Mouse (Mus musculus) myocyte (in vitro differentiated cells): ENCODE data around the gene Plekhd1.

Experiments used
- CEBPB ChIP-seq: IDR thresholded peaks from 2 replicates; pipeline ENCODE4 v1.6.1; 2011; ENCODE audit warnings: mild to moderate bottlenecking, moderate library complexity; ENCODE audit not compliant: poor library complexity, insufficient read depth, severe bottlenecking
- MAX ChIP-seq: IDR thresholded peaks from one replicate; pipeline ENCODE4 v1.6.1; 2011; ENCODE audit warnings: low read depth, mild to moderate bottlenecking, control low read depth
- MYOD1 ChIP-seq, 3 experiments: IDR thresholded peaks; one replicate each; pipeline ENCODE4 v1.6.1; 2011; ENCODE audit warnings: control low read depth in 2 of 3, low read depth in 2 of 3, mild to moderate bottlenecking in 2 of 3, moderate library complexity in 1 of 3; ENCODE audit not compliant: insufficient read length in 2 of 3, control insufficient read depth in 1 of 3
- MYOG ChIP-seq, 3 experiments: IDR thresholded peaks; one replicate each; pipeline ENCODE4 v1.6.1; 2011; ENCODE audit warnings: control low read depth in 2 of 3, low read depth in 2 of 3, mild to moderate bottlenecking in 2 of 3; ENCODE audit not compliant: insufficient read length in 2 of 3, control insufficient read depth in 1 of 3, insufficient read depth in 1 of 3
- POLR2A ChIP-seq: IDR thresholded peaks from one replicate; pipeline ENCODE4 v1.6.1; 2011; ENCODE audit warnings: low read depth, mild to moderate bottlenecking, control low read depth, moderate library complexity; ENCODE audit not compliant: insufficient read length
- POLR2AphosphoS2 ChIP-seq: IDR thresholded peaks from one replicate; pipeline ENCODE4 v1.6.1; 2011; ENCODE audit warnings: low read depth, control low read depth; ENCODE audit not compliant: insufficient read length
- REST ChIP-seq: IDR thresholded peaks from one replicate; pipeline ENCODE4 v1.6.1; 2011; ENCODE audit warnings: mild to moderate bottlenecking, control low read depth, moderate library complexity; ENCODE audit not compliant: insufficient read depth, insufficient read length
- TCF12 ChIP-seq: IDR thresholded peaks from one replicate; pipeline ENCODE4 v1.6.1; 2011; ENCODE audit warnings: mild to moderate bottlenecking, control low read depth; ENCODE audit not compliant: poor library complexity, insufficient read depth, severe bottlenecking

GRCm38 (mm10) chr12:80721458-80721857 lies 29.1 kb downstream of the Plekhd1 start:
- TF ChIP-seq POLR2A (no peak), MAX (no peak), REST (no peak), TCF12 (no peak), MYOG (IDR thresholded peaks at IDR 0.05; ENCODE audit: control insufficient read depth in 1 of 3, insufficient read depth in 1 of 3, insufficient read length in 2 of 3, low read depth in 2 of 3) (no peak), MYOD1 (IDR thresholded peaks at IDR 0.05; ENCODE audit: control insufficient read depth in 1 of 3, insufficient read length in 2 of 3, low read depth in 2 of 3) (no peak), POLR2AphosphoS2 (no peak), CEBPB (no peak)
